Mouse (Mus musculus) layer of hippocampus, adult 18-20 months (tissue): ENCODE data around the gene Hoxd8. TPM values are rescaled to one million over a fixed set of nuclear protein-coding genes. Genes with fewer than 3 reads are reported as not detected.

ENCODE experiments used
- DNase-seq, 2 experiments: peaks; one replicate each; pipeline ENCODE4 v3.0.0; 2022; ENCODE audit warnings: low spot score in 2 of 2
- long read RNA-seq: library from polyadenylated mRNA; stranded (forward); transcript quantifications from one replicate; pipeline ENCODE4 v2.0.0, GENCODE M21; 2021
- total RNA-seq, 2 experiments: library from RNA; stranded (reverse); gene quantifications; 2 replicates each; pipeline ENCODE4 v1.2.3; 2021

Hoxd8 gene
- not detected for total RNA-seq
- long read RNA-seq, result 0 reads

DNA sequence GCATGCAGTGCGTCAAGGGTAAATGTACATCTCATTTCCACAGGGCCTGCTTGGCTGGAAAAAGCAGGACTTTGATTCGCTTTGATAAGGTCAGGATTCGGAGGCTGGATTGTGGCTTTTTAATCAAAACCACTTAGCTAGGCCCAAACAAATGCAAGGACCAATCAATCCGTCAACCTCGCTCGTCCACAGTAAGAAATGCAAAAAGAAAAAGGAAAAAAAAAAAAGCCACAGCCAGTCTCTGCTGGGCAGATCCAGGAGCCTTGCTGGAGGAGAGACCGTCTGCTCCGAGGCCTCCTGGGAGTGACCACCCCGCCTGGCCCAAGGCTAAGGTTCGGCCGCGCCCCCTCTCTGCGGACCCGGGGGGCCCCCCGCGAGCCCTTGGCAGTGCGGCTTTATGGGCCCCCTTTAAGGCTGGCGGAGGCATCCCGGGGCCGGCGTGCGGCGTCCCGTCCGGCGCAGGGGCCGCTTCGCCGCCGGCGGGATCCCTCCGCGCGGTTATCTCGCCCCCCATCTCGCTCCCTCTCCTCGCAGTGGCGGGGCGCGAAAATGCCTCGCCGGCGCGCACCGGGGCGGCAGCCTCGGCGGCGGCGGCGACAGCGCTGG is at the start of gene Hoxd8:
Gene Hoxd8, plus strand, starts transcription at position 223 of the 606 bp plus-strand sequence.
- no peak for DNase-seq

DNA sequence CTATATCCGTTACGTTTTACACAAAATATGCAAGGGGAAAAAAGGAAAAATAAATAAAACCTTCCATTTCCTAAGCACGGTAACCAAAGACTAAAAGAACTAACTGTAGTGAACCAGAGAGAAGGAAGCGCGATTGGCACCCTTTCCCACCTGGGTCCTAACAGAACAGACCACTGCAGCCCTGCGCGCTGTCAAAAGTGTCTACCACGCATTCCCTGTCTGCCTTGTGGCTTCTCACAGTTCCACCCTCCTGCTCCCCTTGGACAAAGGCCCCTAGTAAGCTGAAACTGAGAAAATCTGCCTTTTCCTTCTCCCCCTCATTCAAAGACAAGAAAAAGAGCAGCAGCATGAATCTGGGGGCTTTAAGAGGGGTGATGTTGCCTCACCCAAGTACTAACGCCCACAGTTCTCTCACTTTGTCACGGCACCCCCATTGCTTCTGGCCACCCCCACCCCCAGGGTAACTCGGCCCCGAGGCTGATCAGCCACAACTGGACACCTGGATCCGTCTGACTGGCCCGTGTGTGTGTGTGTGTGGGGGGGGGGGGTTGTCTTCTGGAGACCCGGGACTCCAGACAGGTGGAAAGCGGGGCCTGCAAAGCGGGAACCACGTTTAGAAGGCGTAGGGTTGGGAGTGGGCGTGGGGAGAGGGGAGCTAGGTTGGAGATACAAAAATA is 49.5 kb upstream of the Hoxd8 start:
- DNase-seq, result no peak

GRCm38 (mm10) chr2:74655420-74655781 is 49.0 kb upstream of the Hoxd8 start:
- DNase-seq, result no peak

DNA sequence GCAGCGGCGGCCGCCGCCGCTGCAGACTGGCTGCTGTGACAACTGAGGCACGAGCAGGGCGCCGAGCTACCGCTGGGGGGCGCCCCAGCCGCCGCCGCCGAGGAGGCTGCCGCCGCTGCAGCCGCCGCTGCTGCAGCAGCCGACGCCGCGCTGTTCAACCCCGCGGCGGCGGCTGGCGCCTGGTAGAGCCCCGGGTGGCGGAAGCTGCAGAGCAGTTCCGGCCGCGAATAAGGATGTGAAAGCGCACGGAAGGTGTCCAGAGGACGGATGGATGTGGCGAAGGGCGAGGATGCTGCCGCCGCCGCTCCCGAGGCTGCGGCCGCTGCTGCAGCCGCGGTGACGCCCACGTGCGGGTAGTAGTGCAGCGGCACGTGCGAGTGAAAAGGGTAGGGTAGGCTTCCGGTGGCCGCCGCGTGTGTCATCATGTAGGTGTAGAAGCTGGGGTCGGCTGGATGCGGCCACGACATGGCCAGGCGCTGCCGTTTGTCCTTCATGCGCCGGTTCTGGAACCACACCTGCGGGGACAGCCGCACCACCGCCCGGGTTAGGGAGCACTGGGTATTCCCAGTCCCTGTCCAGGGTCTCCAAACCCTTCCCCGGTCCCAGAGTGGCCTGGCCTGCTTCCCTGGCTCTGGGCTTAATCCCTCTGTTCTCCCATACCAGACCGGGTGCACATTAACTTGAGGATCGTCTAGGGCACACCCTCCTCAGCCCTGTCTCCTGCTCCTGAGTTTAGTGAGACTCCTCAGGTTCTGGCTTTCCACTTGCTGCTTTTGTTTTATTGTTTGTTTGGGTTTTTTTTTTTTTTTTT is 48.4 kb upstream of the Hoxd8 start:
- no peak for DNase-seq

- no peak for DNase-seq
Observed at GRCm38 (mm10) chr2:74656632-74657021, 47.8 kb upstream of the Hoxd8 start.

- no peak for DNase-seq
Observed at GRCm38 (mm10) chr2:74657251-74658023, 47.0 kb upstream of the Hoxd8 start.

DNA sequence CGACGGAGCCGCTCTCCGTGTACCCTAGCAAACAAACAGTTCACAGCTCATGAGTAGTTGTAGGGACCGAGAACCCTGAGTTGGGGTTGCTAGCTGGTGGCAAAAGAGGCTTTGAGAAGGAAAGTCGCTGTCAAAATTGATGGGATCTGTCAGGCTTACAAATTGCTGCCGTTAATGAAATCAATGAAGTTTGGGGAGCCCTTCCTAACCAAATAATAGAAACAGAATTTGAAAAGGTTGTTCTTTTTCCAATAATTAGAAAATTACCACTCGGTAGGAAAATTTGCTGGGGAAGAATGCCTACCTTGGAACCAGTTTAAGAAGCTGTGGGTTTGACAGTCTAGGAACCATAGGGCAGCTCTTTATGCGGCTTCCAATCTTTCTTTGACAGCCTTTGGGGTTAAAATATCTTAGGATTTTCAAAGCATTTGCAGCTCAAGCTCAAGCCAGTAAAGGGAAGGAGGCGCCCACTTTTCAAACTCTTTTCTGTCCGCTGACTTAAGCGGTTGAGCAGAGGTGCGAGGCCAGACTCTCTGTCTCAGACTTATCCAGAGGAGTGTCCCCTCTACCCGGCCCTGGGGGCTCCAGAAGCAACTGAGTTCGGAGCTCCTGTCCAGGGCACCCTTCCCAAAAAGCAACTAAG is 46.3 kb upstream of the Hoxd8 start:
- DNase-seq, result no peak

- DNase-seq, result no peak
Observed at GRCm38 (mm10) chr2:74658667-74659371, 45.6 kb upstream of the Hoxd8 start.

- no peak for DNase-seq
Observed at GRCm38 (mm10) chr2:74659507-74660005, 44.9 kb upstream of the Hoxd8 start, which contains the start of gene Evx2. TSS of gene Evx2 (minus strand) at chr2:74659557.

- DNase-seq, result no peak
Observed at GRCm38 (mm10) chr2:74660421-74661375, 43.7 kb upstream of the Hoxd8 start.

GRCm38 (mm10) chr2:74661685-74662084 is 42.7 kb upstream of the Hoxd8 start:
- peak in 1 of 2 experiments; percentile 52 for DNase-seq

GRCm38 (mm10) chr2:74663291-74663925 is 41.0 kb upstream of the Hoxd8 start:
- peak in 1 of 2 experiments; percentile 76 for DNase-seq

DNA sequence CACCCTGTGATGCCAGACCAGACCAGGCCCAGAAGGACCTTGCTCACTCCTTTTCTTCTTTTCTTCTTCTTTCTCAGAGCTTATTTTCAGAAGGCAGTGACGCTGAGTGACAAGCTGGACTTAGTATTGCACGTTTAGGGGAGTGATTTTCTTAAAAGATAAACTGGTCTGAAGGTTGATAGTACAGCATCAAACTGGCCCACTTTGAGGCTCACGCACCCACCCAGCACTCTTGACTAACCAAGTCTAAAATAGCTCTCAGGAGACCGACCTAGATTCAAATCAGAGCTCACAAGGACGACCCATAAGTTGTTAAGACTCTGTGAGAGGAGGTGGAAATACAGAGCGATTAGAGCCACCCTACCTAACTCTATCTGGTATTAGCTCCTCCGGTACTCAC is 38.0 kb upstream of the Hoxd8 start:
- DNase-seq, result no peak

GRCm38 (mm10) chr2:74667191-74667841 is 37.1 kb upstream of the Hoxd8 start:
- DNase-seq, result no peak

- DNase-seq, result no peak
Observed at GRCm38 (mm10) chr2:74667842-74668357, 36.5 kb upstream of the Hoxd8 start, which contains the start of gene Hoxd13. TSS of gene Hoxd13 (plus strand) at chr2:74668310.

DNA sequence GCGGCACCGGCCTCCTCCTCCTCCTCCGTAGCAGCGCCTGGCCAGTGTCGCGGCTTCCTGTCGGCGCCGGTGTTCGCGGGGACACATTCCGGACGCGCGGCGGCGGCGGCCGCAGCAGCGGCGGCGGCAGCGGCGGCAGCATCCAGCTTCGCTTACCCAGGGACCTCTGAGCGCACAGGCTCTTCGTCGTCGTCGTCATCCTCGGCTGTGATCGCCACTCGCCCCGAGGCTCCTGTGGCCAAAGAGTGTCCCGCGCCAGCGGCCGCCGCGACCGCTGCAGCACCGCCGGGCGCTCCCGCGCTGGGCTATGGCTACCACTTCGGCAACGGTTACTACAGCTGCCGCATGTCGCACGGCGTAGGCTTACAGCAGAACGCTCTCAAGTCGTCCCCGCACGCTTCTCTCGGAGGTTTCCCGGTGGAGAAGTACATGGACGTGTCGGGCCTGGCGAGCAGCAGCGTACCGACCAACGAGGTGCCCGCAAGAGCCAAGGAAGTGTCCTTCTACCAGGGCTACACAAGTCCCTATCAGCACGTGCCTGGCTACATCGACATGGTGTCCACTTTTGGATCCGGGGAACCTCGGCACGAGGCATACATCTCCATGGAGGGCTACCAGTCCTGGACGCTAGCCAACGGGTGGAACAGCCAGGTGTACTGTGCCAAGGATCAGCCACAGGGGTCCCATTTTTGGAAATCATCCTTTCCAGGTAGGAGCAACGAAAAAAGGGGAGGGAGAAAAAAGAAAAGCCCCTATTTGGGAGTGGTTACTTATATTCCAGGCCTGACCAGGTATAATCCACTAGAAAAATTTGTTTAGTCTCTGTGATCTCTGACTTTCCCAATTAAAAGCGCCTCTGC is 35.8 kb upstream of the Hoxd8 start:
- no peak for DNase-seq

GRCm38 (mm10) chr2:74669230-74669578 is 35.2 kb upstream of the Hoxd8 start:
- DNase-seq, result no peak
